Mouse (Mus musculus): ENCODE data around the gene Gm48552. TPM values are rescaled to one million over a fixed set of nuclear protein-coding genes. Genes with fewer than 3 reads are reported as not detected.
A peak's percentile ranks its signal among the peaks of the same experiment; 100 is the strongest.

The Gm48552 gene
- polyA plus RNA-seq (2014; fragmentation: Nextera tagmentation; extraction: Ambion mirVana): 2.0 and 4.4 TPM in 2 replicates

GRCm38 (mm10) chr10:81388505-81389055 is at the start of gene Gm48552:
Gene Gm48552, plus strand, starts transcription at chr10:81389005.
- WGBS: 87% methylated on average over 5 of the region's 5 CpGs
- Histone ChIP-seq H3K4me3 (ENCODE audit: low read depth, low read length) (no peak within 1 kb of the TSS), H3K4me1 (ENCODE audit: control insufficient read depth, insufficient read depth, low read length) (peaks cover 16% of the 10 kb centered on the region), H3K9me3 (ENCODE audit: control insufficient read depth, low read length) (no peaks in the 10 kb centered on the region), H3K4me2 (ENCODE audit: low read depth, low read length) (no peak within 1 kb of the TSS), H3K9ac (replicated peaks; ENCODE audit: low read depth, low read length) (no peak within 1 kb of the TSS), H3K36me3 (ENCODE audit: control insufficient read depth, insufficient read depth, low read length) (peaks cover 21% of the 10 kb centered on the region), H3K27me3 (ENCODE audit: control insufficient read depth, insufficient read depth, low read length) (no peaks in the 10 kb centered on the region), H3K27ac (ENCODE audit: low read depth, low read length) (no peak within 1 kb of the TSS)
- no peak for ATAC-seq (ENCODE audit: low read depth)

- no peak overlapping the region for H3K4me3 ChIP-seq (ENCODE audit: low read depth, low read length)
Observed at GRCm38 (mm10) chr10:81340551-81341332, 48.1 kb upstream of the Gm48552 start.

GRCm38 (mm10) chr10:81341333-81341949 is 47.4 kb upstream of the Gm48552 start:
- Histone ChIP-seq H3K9ac (replicated peaks; ENCODE audit: low read depth, low read length) (no peak overlapping the region), H3K4me3 (ENCODE audit: low read depth, low read length) (no peak overlapping the region), H3K4me2 (ENCODE audit: low read depth, low read length) (no peak overlapping the region), H3K27ac (ENCODE audit: low read depth, low read length) (no peak overlapping the region), H3K36me3 (ENCODE audit: control insufficient read depth, insufficient read depth, low read length) (no peaks in the 10 kb centered on the region), H3K4me1 (ENCODE audit: control insufficient read depth, insufficient read depth, low read length) (peaks cover 6% of the 10 kb centered on the region; the same call in 1 of the 2 replicates), H3K9me3 (ENCODE audit: control insufficient read depth, low read length) (no peaks in the 10 kb centered on the region), H3K27me3 (ENCODE audit: control insufficient read depth, insufficient read depth, low read length) (peaks cover 30% of the 10 kb centered on the region)
- 37% methylated on average over 16 of the region's 16 CpGs for WGBS
- no peak for ATAC-seq (ENCODE audit: low read depth)

More at GRCm38 (mm10) chr10:81340551-81341332, 48.1 kb upstream of the Gm48552 start:
- ATAC-seq (ENCODE audit: low read depth): no peak
- Histone ChIP-seq H3K4me2 (ENCODE audit: low read depth, low read length) (no peak overlapping the region), H3K9me3 (ENCODE audit: control insufficient read depth, low read length) (no peaks in the 10 kb centered on the region), H3K36me3 (ENCODE audit: control insufficient read depth, insufficient read depth, low read length) (no peaks in the 10 kb centered on the region), H3K27ac (ENCODE audit: low read depth, low read length) (no peak overlapping the region), H3K27me3 (ENCODE audit: control insufficient read depth, insufficient read depth, low read length) (peaks cover 30% of the 10 kb centered on the region), H3K4me1 (ENCODE audit: control insufficient read depth, insufficient read depth, low read length) (0 out of 2 replicates have a peak, but pooled peaks cover 6% of the 10 kb centered on the region), H3K9ac (replicated peaks; ENCODE audit: low read depth, low read length) (no peak overlapping the region)
- WGBS: 33% methylated on average over 17 of the region's 17 CpGs

- H3K4me3 ChIP-seq (ENCODE audit: low read depth, low read length): peak within 1 kb of the TSS; percentile 31
- ATAC-seq (ENCODE audit: low read depth): no peak
- H3K27me3 ChIP-seq (ENCODE audit: control insufficient read depth, insufficient read depth, low read length): peaks cover 34% of the 10 kb centered on the region
- no peaks in the 10 kb centered on the region for H3K36me3 ChIP-seq (ENCODE audit: control insufficient read depth, insufficient read depth, low read length)
- no peaks in the 10 kb centered on the region for H3K9me3 ChIP-seq (ENCODE audit: control insufficient read depth, low read length)
- H3K27ac ChIP-seq (ENCODE audit: low read depth, low read length): no peak within 1 kb of the TSS
- peak within 1 kb of the TSS; percentile 37 for H3K9ac ChIP-seq (replicated peaks; ENCODE audit: low read depth, low read length)
- peaks cover 6% of the 10 kb centered on the region; the same call in 1 of the 2 replicates for H3K4me1 ChIP-seq (ENCODE audit: control insufficient read depth, insufficient read depth, low read length)
- peak within 1 kb of the TSS; percentile 71 for H3K4me2 ChIP-seq (ENCODE audit: low read depth, low read length)
- whole genome bisulfite sequencing: 5% methylated on average over 66 of the region's 67 CpGs
Observed at GRCm38 (mm10) chr10:81342686-81343505, 45.9 kb upstream of the Gm48552 start, which contains the start of gene Gipc3. Gene Gipc3, minus strand, starts transcription at chr10:81343266.

GRCm38 (mm10) chr10:81344421-81345161 is 44.2 kb upstream of the Gm48552 start:
- Histone ChIP-seq H3K27ac (ENCODE audit: low read depth, low read length) (no peak overlapping the region), H3K9ac (replicated peaks; ENCODE audit: low read depth, low read length) (no peak overlapping the region), H3K36me3 (ENCODE audit: control insufficient read depth, insufficient read depth, low read length) (no peaks in the 10 kb centered on the region), H3K4me1 (ENCODE audit: control insufficient read depth, insufficient read depth, low read length) (peaks cover 10% of the 10 kb centered on the region), H3K27me3 (ENCODE audit: control insufficient read depth, insufficient read depth, low read length) (peaks cover 34% of the 10 kb centered on the region), H3K4me2 (ENCODE audit: low read depth, low read length) (no peak overlapping the region), H3K9me3 (ENCODE audit: control insufficient read depth, low read length) (no peaks in the 10 kb centered on the region), H3K4me3 (ENCODE audit: low read depth, low read length) (no peak overlapping the region)
- WGBS: 58% methylated on average over 8 of the region's 8 CpGs
- ATAC-seq (ENCODE audit: low read depth): no peak

GRCm38 (mm10) chr10:81345162-81345534 is 43.7 kb upstream of the Gm48552 start:
- H3K4me3 ChIP-seq (ENCODE audit: low read depth, low read length): no peak overlapping the region

GRCm38 (mm10) chr10:81346453-81347067 is 42.2 kb upstream of the Gm48552 start:
- Histone ChIP-seq H3K9ac (replicated peaks; ENCODE audit: low read depth, low read length) (no peak overlapping the region; the same call in 1 of the 2 replicates), H3K36me3 (ENCODE audit: control insufficient read depth, insufficient read depth, low read length) (no peaks in the 10 kb centered on the region), H3K4me1 (ENCODE audit: control insufficient read depth, insufficient read depth, low read length) (peaks cover 16% of the 10 kb centered on the region), H3K4me2 (ENCODE audit: low read depth, low read length) (peak overlapping the region; percentile 42), H3K4me3 (ENCODE audit: low read depth, low read length) (peak overlapping the region; percentile 23), H3K9me3 (ENCODE audit: control insufficient read depth, low read length) (no peaks in the 10 kb centered on the region), H3K27me3 (ENCODE audit: control insufficient read depth, insufficient read depth, low read length) (peaks cover 30% of the 10 kb centered on the region), H3K27ac (ENCODE audit: low read depth, low read length) (no peak overlapping the region)
- no peak for ATAC-seq (ENCODE audit: low read depth)
- 7% methylated on average over 54 of the region's 55 CpGs for WGBS

More at GRCm38 (mm10) chr10:81345162-81345534, 43.7 kb upstream of the Gm48552 start:
- Histone ChIP-seq H3K27ac (ENCODE audit: low read depth, low read length) (no peak overlapping the region), H3K4me2 (ENCODE audit: low read depth, low read length) (no peak overlapping the region), H3K9me3 (ENCODE audit: control insufficient read depth, low read length) (no peaks in the 10 kb centered on the region), H3K9ac (replicated peaks; ENCODE audit: low read depth, low read length) (no peak overlapping the region), H3K36me3 (ENCODE audit: control insufficient read depth, insufficient read depth, low read length) (no peaks in the 10 kb centered on the region), H3K4me1 (ENCODE audit: control insufficient read depth, insufficient read depth, low read length) (peaks cover 16% of the 10 kb centered on the region), H3K27me3 (ENCODE audit: control insufficient read depth, insufficient read depth, low read length) (peaks cover 34% of the 10 kb centered on the region)
- 85% methylated on average over 4 of the region's 4 CpGs for WGBS
- ATAC-seq (ENCODE audit: low read depth): no peak

- 0 out of 2 replicates have a peak overlapping the region, but pooled peaks have one; percentile 11 for H3K9ac ChIP-seq (replicated peaks; ENCODE audit: low read depth, low read length)
- H3K4me3 ChIP-seq (ENCODE audit: low read depth, low read length): peak overlapping the region; percentile 61
- peak overlapping the region; percentile 90 for H3K4me2 ChIP-seq (ENCODE audit: low read depth, low read length)
- H3K4me1 ChIP-seq (ENCODE audit: control insufficient read depth, insufficient read depth, low read length): peaks cover 10% of the 10 kb centered on the region
- H3K27me3 ChIP-seq (ENCODE audit: control insufficient read depth, insufficient read depth, low read length): peaks cover 11% of the 10 kb centered on the region
- no peaks in the 10 kb centered on the region for H3K36me3 ChIP-seq (ENCODE audit: control insufficient read depth, insufficient read depth, low read length)
- no peak for ATAC-seq (ENCODE audit: low read depth)
- WGBS: 4% methylated on average over 12 of the region's 12 CpGs
- no peak overlapping the region for H3K27ac ChIP-seq (ENCODE audit: low read depth, low read length)
- H3K9me3 ChIP-seq (ENCODE audit: control insufficient read depth, low read length): no peaks in the 10 kb centered on the region
Observed at GRCm38 (mm10) chr10:81349146-81349545, 39.7 kb upstream of the Gm48552 start.

Measured in neural tube, embryonic 14.5 days (tissue).